Mouse (Mus musculus) testis, adult 2 months (tissue): ENCODE data around the gene Nav2. TPM values are rescaled to one million over a fixed set of nuclear protein-coding genes. Genes with fewer than 3 reads are reported as not detected.

Source experiments
- H3K27ac ChIP-seq: fragments of 200-500 bp; 2 replicates; pipeline ENCODE4 v1.5.1; 2012; ENCODE audit warnings: low read depth, low read length; ENCODE audit not compliant: control insufficient read depth, insufficient read depth
- H3K27me3 ChIP-seq: fragments of 200-500 bp; 2 replicates; pipeline ENCODE4 v1.6.1; 2012; ENCODE audit warnings: mild to moderate bottlenecking, low read length, moderate library complexity; ENCODE audit not compliant: control insufficient read depth, insufficient read depth
- H3K36me3 ChIP-seq: fragments of 200-500 bp; 2 replicates; pipeline ENCODE4 v1.6.1; 2012; ENCODE audit warnings: mild to moderate bottlenecking, low read length; ENCODE audit not compliant: control insufficient read depth, insufficient read depth
- H3K4me1 ChIP-seq: fragments of 200-500 bp; 2 replicates; pipeline ENCODE4 v1.6.1; 2012; ENCODE audit warnings: low read length; ENCODE audit not compliant: control insufficient read depth, insufficient read depth
- H3K4me3 ChIP-seq: fragments of 200-500 bp; 2 replicates; pipeline ENCODE4 v1.5.1; 2012; ENCODE audit warnings: low read depth, mild to moderate bottlenecking, low read length, moderate library complexity, mixed read lengths; ENCODE audit not compliant: control insufficient read depth
- CTCF ChIP-seq: fragments of 200-500 bp; IDR thresholded peaks from 2 replicates; pipeline ENCODE4 v1.5.1; 2012; ENCODE audit warnings: low read depth, mild to moderate bottlenecking, inconsistent platforms, low read length, moderate library complexity; ENCODE audit not compliant: control insufficient read depth, insufficient read depth, insufficient replicate concordance
- POLR2A ChIP-seq: fragments of 200-500 bp; IDR thresholded peaks from 2 replicates; pipeline ENCODE4 v1.6.1; 2012; ENCODE audit warnings: low read depth, mild to moderate bottlenecking, inconsistent platforms, low read length, moderate library complexity; ENCODE audit not compliant: control insufficient read depth
- polyA plus RNA-seq: library from polyadenylated mRNA; depleted of rRNA; stranded (reverse); fragments of >200 nt; gene quantifications from 2 replicates; pipeline ENCODE4 v1.2.3, GENCODE M21; 2012

Gene Nav2
- polyA plus RNA-seq, 1 experiment = 20.8 TPM

GRCm38 (mm10) chr7:49526101-49526499, 617.6 kb downstream of the Nav2 start:
- no peaks in the 10 kb centered on the region for H3K36me3 ChIP-seq
- H3K27ac ChIP-seq = no peak overlapping the region
- no peak for TF ChIP-seq POLR2A
- no peak for TF ChIP-seq CTCF
- no peak overlapping the region for H3K4me3 ChIP-seq
- H3K4me1 ChIP-seq = peaks cover 3% of the 10 kb centered on the region; the same call in 1 of the 2 replicates
- no peaks in the 10 kb centered on the region for H3K27me3 ChIP-seq

- Histone ChIP-seq H3K36me3 (no peaks in the 10 kb centered on the region), H3K27ac (no peak overlapping the region), H3K27me3 (no peaks in the 10 kb centered on the region), H3K4me1 (peaks cover 3% of the 10 kb centered on the region; the same call in 1 of the 2 replicates), H3K4me3 (no peak overlapping the region)
- TF ChIP-seq CTCF (no peak), POLR2A (no peak)
These were observed 619.0 kb downstream of the Nav2 start for GRCm38 (mm10) chr7:49527495-49527894.

GRCm38 (mm10) chr7:49527925-49528324, 619.4 kb downstream of the Nav2 start:
- TF ChIP-seq POLR2A (no peak), CTCF (no peak)
- Histone ChIP-seq H3K36me3 (no peaks in the 10 kb centered on the region), H3K27ac (no peak overlapping the region), H3K4me1 (peaks cover 3% of the 10 kb centered on the region; the same call in 1 of the 2 replicates), H3K4me3 (no peak overlapping the region), H3K27me3 (no peaks in the 10 kb centered on the region)

GRCm38 (mm10) chr7:49529498-49529897, 621.0 kb downstream of the Nav2 start:
- H3K27me3 ChIP-seq = no peaks in the 10 kb centered on the region
- no peak overlapping the region for H3K27ac ChIP-seq
- TF ChIP-seq CTCF (no peak), POLR2A (no peak)
- H3K4me3 ChIP-seq = no peak overlapping the region
- no peaks in the 10 kb centered on the region for H3K36me3 ChIP-seq
- peaks cover 3% of the 10 kb centered on the region; the same call in 1 of the 2 replicates for H3K4me1 ChIP-seq

GRCm38 (mm10) chr7:49533571-49533970, 625.1 kb downstream of the Nav2 start:
- no peak overlapping the region for H3K4me3 ChIP-seq
- no peak for TF ChIP-seq POLR2A
- TF ChIP-seq CTCF = no peak
- no peaks in the 10 kb centered on the region for H3K36me3 ChIP-seq
- no peaks in the 10 kb centered on the region for H3K27me3 ChIP-seq
- H3K4me1 ChIP-seq = no peaks in the 10 kb centered on the region
- no peak overlapping the region for H3K27ac ChIP-seq

GRCm38 (mm10) chr7:49534208-49534607, 625.7 kb downstream of the Nav2 start:
- Histone ChIP-seq H3K4me1 (no peaks in the 10 kb centered on the region), H3K27me3 (no peaks in the 10 kb centered on the region), H3K27ac (no peak overlapping the region), H3K36me3 (no peaks in the 10 kb centered on the region), H3K4me3 (no peak overlapping the region)
- TF ChIP-seq POLR2A (no peak), CTCF (no peak)

- H3K36me3 ChIP-seq = no peaks in the 10 kb centered on the region
- H3K4me3 ChIP-seq = no peak overlapping the region
- TF ChIP-seq CTCF (no peak), POLR2A (no peak)
- no peak overlapping the region for H3K27ac ChIP-seq
- no peaks in the 10 kb centered on the region for H3K4me1 ChIP-seq
- no peaks in the 10 kb centered on the region for H3K27me3 ChIP-seq
These were observed 629.8 kb downstream of the Nav2 start for GRCm38 (mm10) chr7:49538360-49538759.

GRCm38 (mm10) chr7:49540181-49540580, 631.7 kb downstream of the Nav2 start:
- Histone ChIP-seq H3K4me1 (no peaks in the 10 kb centered on the region), H3K27ac (no peak overlapping the region), H3K27me3 (no peaks in the 10 kb centered on the region), H3K36me3 (no peaks in the 10 kb centered on the region), H3K4me3 (peak overlapping the region; percentile 28)
- TF ChIP-seq CTCF = no peak
- no peak for TF ChIP-seq POLR2A
